Mouse (Mus musculus) liver, embryonic 16.5 days (tissue): ENCODE results near the gene Elmod2. TPM values are rescaled to one million over a fixed set of nuclear protein-coding genes. Genes with fewer than 3 reads are reported as not detected.
A peak's percentile ranks its signal among the peaks of the same experiment; 100 is the strongest.
"Not testable (repeated sequence)": the region's sequence is repeated elsewhere in the genome, so short reads cannot be mapped to it uniquely, and the experiment has no call there.

Experiments
- ATAC-seq: fragments of 200-750 bp; cut with Nextera tagmentation; 2 replicates; pipeline ENCODE4 v1.8.0; 2017; ENCODE audit warnings: low read depth, mild to moderate bottlenecking, moderate number of reproducible peaks, moderate library complexity
- H3K27ac ChIP-seq: fragments of 300-500 bp; sonication (generic); 2 replicates; pipeline ENCODE4 v1.5.1; 2014; ENCODE audit warnings: mild to moderate bottlenecking, low read length
- H3K27me3 ChIP-seq: fragments of 300-500 bp; sonication (generic); 2 replicates; pipeline ENCODE4 v1.6.1; 2014; ENCODE audit warnings: low read depth, low read length, mixed read lengths; ENCODE audit not compliant: control insufficient read depth, insufficient read depth
- H3K36me3 ChIP-seq: fragments of 300-500 bp; sonication (generic); 2 replicates; pipeline ENCODE4 v1.6.1; 2014; ENCODE audit warnings: mild to moderate bottlenecking; ENCODE audit not compliant: control insufficient read depth, insufficient read depth
- H3K4me1 ChIP-seq: fragments of 300-500 bp; sonication (generic); 2 replicates; pipeline ENCODE4 v1.6.1; 2014; ENCODE audit warnings: low read depth, low read length, mixed read lengths; ENCODE audit not compliant: control insufficient read depth
- H3K4me2 ChIP-seq: fragments of 300-500 bp; sonication (generic); 2 replicates; pipeline ENCODE4 v1.6.1; 2014; ENCODE audit warnings: low read depth, low read length, mixed read lengths
- H3K4me3 ChIP-seq: fragments of 300-500 bp; sonication (generic); 2 replicates; pipeline ENCODE4 v1.5.1; 2014; ENCODE audit warnings: low read depth, mild to moderate bottlenecking, low read length
- H3K9ac ChIP-seq: fragments of 300-500 bp; sonication (generic); 2 replicates; pipeline ENCODE4 v1.6.1; 2014; ENCODE audit warnings: low read depth, low read length
- H3K9me3 ChIP-seq: fragments of 300-500 bp; sonication (generic); replicated peaks from 2 replicates; pipeline ENCODE4 v1.6.1; 2016; ENCODE audit warnings: low read length; ENCODE audit not compliant: control insufficient read depth
- WGBS: fragments of 180-500 bp; shearing (Covaris S2); extraction: QIAGEN DNeasy Blood & Tissue Kit; methylation state at CpG from one replicate; pipeline ENCODE4 v1.1.7; 2014; ENCODE audit not compliant: insufficient replicate concordance; 5-methylcytosine and 5-hydroxymethylcytosine counted together
- polyA plus RNA-seq: library from polyadenylated mRNA; unstranded; fragments of >200 nt; fragmentation: Nextera tagmentation; extraction: Ambion mirVana; gene quantifications from 2 replicates; pipeline ENCODE4 v1.2.1, GENCODE M21; 2015

Gene Elmod2
- polyA plus RNA-seq, 1 experiment from 2014 or later, result 5.8 TPM

DNA sequence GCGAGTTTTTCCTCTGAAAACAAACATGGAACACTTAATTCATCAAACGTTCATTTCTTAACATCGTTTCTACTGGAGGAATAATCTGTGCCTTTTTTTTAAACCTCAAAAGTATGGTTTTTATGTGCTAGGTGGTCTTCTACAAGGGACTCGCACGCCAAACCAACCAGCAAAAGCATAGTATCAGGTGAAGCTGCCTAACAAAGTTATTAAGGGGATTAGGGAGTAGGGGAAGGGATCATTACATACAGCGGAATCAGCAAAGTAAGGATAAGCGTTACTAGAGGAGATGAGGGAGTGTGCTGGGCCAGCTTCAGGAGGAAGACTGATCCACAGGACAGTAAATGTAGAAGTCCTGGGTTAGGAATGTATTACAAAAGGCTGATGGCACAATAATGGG is 578 bp upstream of the Elmod2 start:
- H3K9ac ChIP-seq, result peak overlapping the region; percentile 59
- H3K27ac ChIP-seq, result no peak overlapping the region
- H3K4me2 ChIP-seq, result peak overlapping the region; percentile 98
- peaks cover 10% of the 10 kb centered on the region for H3K4me1 ChIP-seq
- 23% methylated on average over 7 of the region's 7 CpGs for WGBS
- H3K36me3 ChIP-seq, result no peaks in the 10 kb centered on the region
- H3K4me3 ChIP-seq, result peak overlapping the region; percentile 96
- ATAC-seq, result no peak
- H3K9me3 ChIP-seq, result no peaks in the 10 kb centered on the region
- no peaks in the 10 kb centered on the region for H3K27me3 ChIP-seq

DNA sequence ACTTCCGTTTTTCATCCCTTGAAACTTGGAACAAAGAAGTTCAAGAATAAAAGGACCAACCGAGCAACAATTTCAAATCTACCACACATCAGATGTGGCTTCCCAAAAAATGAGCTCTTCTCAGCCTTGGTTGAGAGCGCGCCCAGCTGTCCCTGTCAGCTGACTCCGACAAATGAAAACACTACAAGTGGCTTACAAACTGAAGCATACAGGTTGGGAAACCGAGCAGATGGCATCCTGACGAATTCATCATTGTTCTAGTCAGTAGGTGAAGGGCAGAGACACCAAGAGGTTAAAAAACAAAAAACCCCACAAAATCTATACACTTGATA is 753 bp downstream of the Elmod2 start:
- ATAC-seq, result no peak
- Histone ChIP-seq H3K4me3 (peak overlapping the region; percentile 96), H3K9ac (peak overlapping the region; percentile 87), H3K9me3 (no peaks in the 10 kb centered on the region), H3K36me3 (no peaks in the 10 kb centered on the region), H3K27ac (peak overlapping the region; percentile 80), H3K27me3 (no peaks in the 10 kb centered on the region), H3K4me2 (peak overlapping the region; percentile 98), H3K4me1 (peaks cover 10% of the 10 kb centered on the region)
- WGBS, result 7% methylated on average over 7 of the region's 7 CpGs

DNA sequence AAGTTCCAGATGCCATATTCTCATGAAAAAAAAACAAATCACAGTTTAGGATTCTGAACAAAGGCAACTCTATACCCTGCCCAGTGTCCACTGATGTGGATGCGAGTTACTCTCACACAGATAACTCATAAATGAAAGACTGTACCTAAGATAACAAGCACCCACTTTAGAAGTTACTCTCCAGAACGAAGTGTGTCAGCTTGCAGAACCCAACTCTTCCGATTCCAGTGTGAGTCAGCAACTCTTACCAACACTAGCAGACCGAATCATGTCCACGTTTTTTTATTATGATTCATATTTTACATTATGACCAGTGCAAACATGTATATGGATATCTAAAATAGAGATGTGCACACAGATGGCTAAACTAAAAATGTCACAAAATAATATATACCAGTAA is 4.4 kb downstream of the Elmod2 start:
- H3K4me3 ChIP-seq, result no peak overlapping the region
- no peak overlapping the region for H3K9ac ChIP-seq
- H3K27ac ChIP-seq, result no peak overlapping the region
- no peaks in the 10 kb centered on the region for H3K27me3 ChIP-seq
- no peaks in the 10 kb centered on the region for H3K36me3 ChIP-seq
- H3K4me1 ChIP-seq, result peaks cover 6% of the 10 kb centered on the region
- ATAC-seq, result no peak
- no peaks in the 10 kb centered on the region for H3K9me3 ChIP-seq
- 68% methylated on average over 5 of the region's 5 CpGs for WGBS
- H3K4me2 ChIP-seq, result no peak overlapping the region

DNA sequence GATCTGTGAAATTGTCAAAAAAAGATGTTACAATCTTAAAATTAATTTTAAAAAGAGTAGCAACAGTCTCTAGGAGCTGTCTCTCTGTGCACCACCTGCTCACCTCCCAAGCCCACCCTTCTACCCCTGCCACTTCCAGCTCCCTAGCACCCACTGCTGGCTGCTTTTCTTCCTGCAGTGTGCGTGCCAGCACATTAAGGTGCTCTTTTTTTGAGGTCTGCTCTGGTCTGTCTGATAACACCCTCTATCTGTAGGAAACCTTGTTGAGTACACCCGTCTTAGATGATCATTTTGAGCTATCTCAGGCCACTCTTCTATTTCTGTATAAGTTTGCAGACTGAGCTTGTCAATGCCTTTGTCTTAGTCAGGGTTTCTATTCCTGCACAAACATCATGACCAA is 9.2 kb downstream of the Elmod2 start:
- 37% methylated on average over 2 of the region's 2 CpGs for WGBS
- Histone ChIP-seq H3K9ac (no peak overlapping the region), H3K4me1 (no peaks in the 10 kb centered on the region), H3K36me3 (no peaks in the 10 kb centered on the region; the same call in 1 of the 2 replicates), H3K27me3 (no peaks in the 10 kb centered on the region), H3K9me3 (no peaks in the 10 kb centered on the region), H3K27ac (no peak overlapping the region), H3K4me3 (no peak overlapping the region), H3K4me2 (no peak overlapping the region)
- ATAC-seq, result peak; percentile 37; the same call in 1 of the 2 replicates

DNA sequence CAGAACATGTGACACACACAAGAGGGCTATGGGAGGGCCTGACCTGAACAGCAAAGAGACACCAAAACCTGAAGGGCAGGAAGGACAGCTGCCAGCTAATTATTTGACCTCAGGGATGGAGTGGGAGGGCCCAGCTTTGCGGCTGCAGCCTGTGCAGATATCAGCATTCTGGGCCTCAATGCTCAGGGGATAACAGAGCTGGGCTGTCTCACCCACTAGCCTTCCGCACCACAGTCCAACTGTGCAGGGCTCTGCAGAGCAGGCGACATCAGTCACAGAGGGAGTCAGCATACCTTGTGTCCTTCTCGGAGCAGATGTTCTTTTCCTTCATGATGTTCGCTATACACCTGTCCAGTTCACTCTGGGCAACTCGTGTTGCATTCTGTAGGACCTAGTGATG is 9.9 kb downstream of the Elmod2 start:
- H3K9me3 ChIP-seq, result no peaks in the 10 kb centered on the region
- H3K36me3 ChIP-seq, result no peaks in the 10 kb centered on the region; the same call in 1 of the 2 replicates
- 76% methylated on average over 6 of the region's 6 CpGs for WGBS
- no peak overlapping the region for H3K9ac ChIP-seq
- no peak overlapping the region for H3K4me2 ChIP-seq
- H3K4me3 ChIP-seq, result no peak overlapping the region
- no peaks in the 10 kb centered on the region for H3K4me1 ChIP-seq
- H3K27ac ChIP-seq, result no peak overlapping the region
- H3K27me3 ChIP-seq, result no peaks in the 10 kb centered on the region
- ATAC-seq, result no peak

DNA sequence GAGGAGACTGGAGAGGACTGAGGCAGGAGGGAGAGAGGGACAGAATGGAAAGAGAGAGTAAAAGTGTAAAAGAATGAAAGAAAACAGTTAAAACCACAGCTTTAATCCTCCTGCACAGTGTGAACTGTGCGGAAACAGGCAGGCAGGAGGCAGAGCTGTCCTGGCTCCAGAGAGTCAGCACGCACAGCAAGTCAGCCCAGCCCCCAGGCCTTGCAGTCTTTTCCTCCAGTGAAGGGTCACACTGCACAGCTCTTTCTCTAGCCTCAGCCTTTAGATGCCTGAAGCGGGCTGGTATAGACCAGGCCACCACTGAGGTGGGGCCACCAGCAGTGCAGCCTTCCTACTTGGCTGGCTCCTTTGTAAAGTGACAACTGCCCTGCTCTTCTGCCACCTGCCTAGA is 11.7 kb downstream of the Elmod2 start:
- H3K9ac ChIP-seq, result no peak overlapping the region
- H3K27me3 ChIP-seq, result no peaks in the 10 kb centered on the region
- no peaks in the 10 kb centered on the region for H3K4me1 ChIP-seq
- no peak for ATAC-seq
- WGBS, result 87% methylated on average over 3 of the region's 3 CpGs
- no peak overlapping the region for H3K4me2 ChIP-seq
- H3K4me3 ChIP-seq, result no peak overlapping the region
- H3K36me3 ChIP-seq, result peaks cover 3% of the 10 kb centered on the region
- no peak overlapping the region for H3K27ac ChIP-seq
- no peaks in the 10 kb centered on the region for H3K9me3 ChIP-seq

DNA sequence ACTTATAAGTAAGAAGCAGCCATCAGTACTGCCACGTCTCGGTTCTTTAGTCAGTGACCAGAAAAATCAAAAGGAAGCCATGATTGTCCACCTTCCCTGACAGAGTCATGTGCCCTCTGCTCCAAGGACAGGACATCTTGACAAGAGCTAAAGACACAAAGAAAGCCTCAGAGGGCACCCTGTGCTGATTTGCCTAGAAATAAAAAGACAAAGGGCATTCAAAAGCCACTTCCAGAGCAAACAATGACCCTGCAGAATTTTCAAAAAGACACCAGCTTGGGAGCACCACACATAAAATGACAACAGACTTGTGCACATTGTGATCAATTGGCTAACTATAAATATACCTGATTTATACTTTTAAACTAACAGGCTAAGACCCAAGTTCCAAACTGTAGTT is 16.6 kb downstream of the Elmod2 start:
- no peaks in the 10 kb centered on the region for H3K27me3 ChIP-seq
- 80% methylated on average over 2 of the region's 2 CpGs for WGBS
- no peak overlapping the region for H3K9ac ChIP-seq
- no peak overlapping the region for H3K4me3 ChIP-seq
- no peaks in the 10 kb centered on the region for H3K4me1 ChIP-seq
- peaks cover 3% of the 10 kb centered on the region for H3K36me3 ChIP-seq
- ATAC-seq, result no peak
- H3K4me2 ChIP-seq, result no peak overlapping the region
- H3K9me3 ChIP-seq, result no peaks in the 10 kb centered on the region
- H3K27ac ChIP-seq, result no peak overlapping the region

DNA sequence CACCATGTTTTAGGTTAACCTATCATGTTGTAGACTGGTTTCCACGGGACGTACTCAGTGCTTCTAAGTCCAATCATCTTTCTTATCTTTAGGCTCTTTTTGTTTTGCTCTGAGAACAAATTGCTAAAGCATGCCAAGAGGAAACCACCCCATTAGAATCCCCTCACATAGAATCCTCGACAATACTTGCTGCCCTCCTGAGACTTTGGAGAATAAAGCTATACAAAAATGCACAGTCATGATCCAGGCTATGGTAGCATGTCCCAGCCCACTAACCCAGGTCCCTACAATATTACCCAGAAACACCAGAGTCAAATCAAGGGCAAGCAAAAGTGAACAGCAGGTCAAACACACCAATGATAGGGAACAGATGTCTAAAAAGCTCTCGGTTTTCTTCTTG is 17.2 kb downstream of the Elmod2 start:
- not testable (repeated sequence) for H3K4me2 ChIP-seq, H3K9ac ChIP-seq, H3K9me3 ChIP-seq, H3K27ac ChIP-seq, H3K36me3 ChIP-seq, H3K4me1 ChIP-seq, ATAC-seq, H3K27me3 ChIP-seq, H3K4me3 ChIP-seq
- 77% methylated on average over 4 of the region's 4 CpGs for WGBS

DNA sequence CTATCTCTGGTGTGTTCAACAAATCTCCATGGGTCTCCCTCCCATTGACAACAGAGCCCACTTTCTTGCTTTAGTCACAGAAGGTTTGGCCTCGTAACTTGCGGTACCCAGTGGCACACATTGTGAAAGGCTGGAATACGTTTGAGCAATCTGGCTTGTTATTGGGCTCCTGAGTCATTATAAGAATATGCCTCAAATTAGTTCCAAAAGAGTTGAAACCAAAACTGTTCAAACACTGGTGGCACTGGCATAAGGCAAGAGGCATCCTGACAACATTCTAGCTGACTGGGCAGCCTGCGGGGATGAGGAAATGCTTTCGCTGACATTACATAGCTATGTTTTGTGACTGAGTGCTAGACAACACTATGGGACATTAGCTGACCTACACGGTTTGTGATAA is 22.4 kb downstream of the Elmod2 start:
- H3K27me3 ChIP-seq, result no peaks in the 10 kb centered on the region
- no peaks in the 10 kb centered on the region for H3K4me1 ChIP-seq
- 74% methylated on average over 6 of the region's 6 CpGs for WGBS
- H3K9me3 ChIP-seq, result no peaks in the 10 kb centered on the region
- no peaks in the 10 kb centered on the region for H3K36me3 ChIP-seq
- H3K4me3 ChIP-seq, result no peak overlapping the region
- H3K4me2 ChIP-seq, result no peak overlapping the region
- no peak for ATAC-seq
- H3K9ac ChIP-seq, result no peak overlapping the region
- H3K27ac ChIP-seq, result no peak overlapping the region

DNA sequence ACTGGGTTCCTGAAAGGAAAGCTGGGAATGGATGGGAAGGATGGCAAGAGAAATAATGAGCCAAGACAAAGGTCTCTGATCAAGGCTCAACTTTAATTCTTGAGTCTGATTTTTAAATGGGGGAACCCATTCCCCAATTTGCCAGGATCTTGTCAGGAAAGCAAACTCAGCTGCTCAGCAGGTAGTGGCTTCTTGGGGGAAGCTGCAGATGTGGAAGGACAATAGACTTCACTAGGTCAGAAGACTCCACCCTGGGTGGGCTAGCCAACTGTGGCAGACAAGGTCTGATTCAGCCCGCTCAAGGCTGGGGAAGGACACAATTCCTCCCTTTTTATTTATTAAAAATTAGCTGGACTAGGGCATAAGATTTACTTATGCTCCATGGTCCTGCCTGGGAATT is 27.3 kb downstream of the Elmod2 start:
- 67% methylated on average over 1 of the region's 1 CpGs for WGBS
- no peak overlapping the region for H3K4me3 ChIP-seq
- H3K9me3 ChIP-seq, result no peaks in the 10 kb centered on the region
- H3K4me2 ChIP-seq, result no peak overlapping the region
- no peak overlapping the region for H3K9ac ChIP-seq
- no peak for ATAC-seq
- no peaks in the 10 kb centered on the region for H3K36me3 ChIP-seq
- H3K27me3 ChIP-seq, result no peaks in the 10 kb centered on the region
- no peaks in the 10 kb centered on the region for H3K4me1 ChIP-seq
- no peak overlapping the region for H3K27ac ChIP-seq
